ENCODE assay signal across 13 mouse cellular contexts in the genomic region with DNA sequence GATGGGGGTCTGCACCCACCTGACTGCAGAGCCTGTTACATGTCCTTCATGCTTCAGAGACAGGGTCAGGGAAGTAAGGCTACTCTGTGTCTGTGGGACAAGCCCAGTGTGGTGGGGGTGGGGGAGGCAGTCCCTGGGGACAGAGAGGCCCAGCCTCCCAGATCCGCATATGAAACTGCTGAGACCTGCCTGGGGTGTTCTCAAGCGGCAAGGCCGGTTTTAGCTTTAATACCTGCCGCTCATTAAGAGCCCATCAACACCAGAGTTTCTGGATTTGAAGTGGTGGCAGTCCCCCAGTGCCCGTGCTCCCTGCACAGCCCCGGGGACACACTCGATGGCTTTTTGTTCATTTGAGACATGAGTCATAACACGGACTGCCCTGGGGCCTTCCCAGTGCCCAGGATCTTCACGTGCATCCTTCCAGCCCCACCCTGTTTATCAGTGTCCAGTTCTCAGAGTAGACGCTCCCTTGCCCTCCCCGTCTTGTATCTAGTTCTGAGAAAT. TPM values are rescaled to one million over a fixed set of nuclear protein-coding genes. Genes with fewer than 3 reads are reported as not detected.
DNase-seq lines count a peak whose midpoint lies in the region; ATAC-seq lines count a peak whose summit lies in the region.
"Had no signal": no experiment of that assay in that cellular context is flagged by ENCODE, and none has a peak within 500 bp of the region (broad histone marks: within the 10 kb centered on the region; RNA-seq: fewer than 3 reads in every experiment).

No protein-coding gene starts in this region.

- peaks cover 16% of the 10 kb centered on the region for H3K27me3 ChIP-seq in kidney, embryonic 15.5 days
- H3K27me3 ChIP-seq in liver, embryonic 13.5 days, result peaks cover 19% of the 10 kb centered on the region

- H3K27ac ChIP-seq in kidney, embryonic 15.5 days, result 0 out of 2 replicates have a peak overlapping the region, but pooled peaks have one; percentile 3
- peak overlapping the region; percentile 93 for H3K27ac ChIP-seq in liver, embryonic 13.5 days
- H3K27ac ChIP-seq: limb, embryonic 12.5 days had no signal

- peaks cover 9% of the 10 kb centered on the region; the same call in 1 of the 2 replicates for H3K36me3 ChIP-seq in kidney, embryonic 15.5 days
- H3K36me3 ChIP-seq in liver, embryonic 13.5 days, result peaks cover 11% of the 10 kb centered on the region

- 35% methylated on average over 11 of the region's 11 CpGs for WGBS in kidney, embryonic 15.5 days
- 40% methylated on average over 11 of the region's 11 CpGs for WGBS in liver, embryonic 13.5 days (ENCODE audit: insufficient replicate concordance)

- H3K9ac ChIP-seq in kidney, embryonic 15.5 days, result no peak overlapping the region
- peak overlapping the region; percentile 67 for H3K9ac ChIP-seq in liver, embryonic 13.5 days
- H3K9ac ChIP-seq: limb, embryonic 12.5 days had no signal

- no peak for DNase-seq in kidney, postnatal 25 days
- peak; percentile 66 to 72 for DNase-seq in B cell, adult 2 months
- DNase-seq in c-Kit-negative CD71-positive TER-119-positive erythroid progenitor cells, embryonic 14.5 days (ENCODE audit: low read depth, low spot score), result peak; percentile 34
- peak; percentile 74 for DNase-seq in liver, embryonic 13.5 days
- no peak for DNase-seq in frontal cortex, postnatal 36 days (ENCODE audit: low spot score in 2 of 2)
- DNase-seq in left cerebral cortex, adult 11 months (ENCODE audit: low spot score), result no peak
- no peak for DNase-seq in embryo, embryonic 10 days (ENCODE audit: low spot score)
- DNase-seq: adrenal gland, postnatal 10 days; cerebellum, adult 8-10 months; gastrocnemius, postnatal 10 days; thymus, postnatal 14 days had no signal

- H3K4me1 ChIP-seq in kidney, embryonic 15.5 days, result peaks cover 27% of the 10 kb centered on the region
- peaks cover 60% of the 10 kb centered on the region for H3K4me1 ChIP-seq in liver, embryonic 13.5 days (replicated peaks)

- no peak overlapping the region for H3K4me2 ChIP-seq in kidney, embryonic 15.5 days
- peak overlapping the region; percentile 65 for H3K4me2 ChIP-seq in liver, embryonic 13.5 days
- H3K4me2 ChIP-seq: limb, embryonic 12.5 days had no signal

- H3K4me3 ChIP-seq in kidney, embryonic 15.5 days (replicated peaks), result no peak overlapping the region
- peak overlapping the region; percentile 24 for H3K4me3 ChIP-seq in liver, embryonic 13.5 days (replicated peaks)
- H3K4me3 ChIP-seq: limb, embryonic 12.5 days had no signal

- ATAC-seq in kidney, embryonic 15.5 days (replicated peaks; ENCODE audit: low FRiP score), result peak; percentile 43
- peak; percentile 98 for ATAC-seq in liver, embryonic 13.5 days (ENCODE audit: low read depth)

- H3K9me3 ChIP-seq in kidney, embryonic 15.5 days (replicated peaks), result no peaks in the 10 kb centered on the region
- H3K9me3 ChIP-seq in liver, embryonic 13.5 days (replicated peaks), result no peaks in the 10 kb centered on the region
- H3K9me3 ChIP-seq: limb, embryonic 12.5 days had no signal

RNA-seq across cellular contexts. Expression of a gene that starts 5.4 kb away (rescaled TPM):
- polyA plus RNA-seq in kidney, embryonic 15.5 days (2015; fragmentation: Nextera tagmentation; extraction: Ambion mirVana), result 0.10 TPM in 1 of 2 replicates, not detected in the other
- polyA plus RNA-seq in liver, embryonic 13.5 days (2015; fragmentation: Nextera tagmentation; extraction: Ambion mirVana), result 0.38 and 0.87 TPM in 2 replicates
- polyA plus RNA-seq: limb, embryonic 12.5 days had no signal

RNA-seq across cellular contexts. Expression of a gene that starts 15.0 kb away (rescaled TPM):
- 78.8 and 84.2 TPM in 2 replicates for polyA plus RNA-seq in kidney, embryonic 15.5 days (2015; fragmentation: Nextera tagmentation; extraction: Ambion mirVana)
- polyA plus RNA-seq in liver, embryonic 13.5 days (2015; fragmentation: Nextera tagmentation; extraction: Ambion mirVana), result 41.7 and 45.6 TPM in 2 replicates

RNA-seq across cellular contexts. Expression of a gene that starts 17.0 kb away (rescaled TPM):
- polyA plus RNA-seq in kidney, embryonic 15.5 days (2015; fragmentation: Nextera tagmentation; extraction: Ambion mirVana), result 0.44 and 0.45 TPM in 2 replicates
- polyA plus RNA-seq in liver, embryonic 13.5 days (2015; fragmentation: Nextera tagmentation; extraction: Ambion mirVana), result 0.08 and 0.10 TPM in 2 replicates

RNA-seq across cellular contexts. Expression of a gene that starts 22.6 kb away (rescaled TPM):
- 0.10 TPM in 1 of 2 replicates, not detected in the other for polyA plus RNA-seq in kidney, embryonic 15.5 days (2015; fragmentation: Nextera tagmentation; extraction: Ambion mirVana)
- polyA plus RNA-seq in liver, embryonic 13.5 days (2015; fragmentation: Nextera tagmentation; extraction: Ambion mirVana), result not detected in 2 replicates
- polyA plus RNA-seq: limb, embryonic 12.5 days had no signal

RNA-seq across cellular contexts. Expression of a gene that starts 45.1 kb away (rescaled TPM):
- polyA plus RNA-seq in kidney, embryonic 15.5 days (2015; fragmentation: Nextera tagmentation; extraction: Ambion mirVana), result 13.6 and 14.0 TPM in 2 replicates
- polyA plus RNA-seq in liver, embryonic 13.5 days (2015; fragmentation: Nextera tagmentation; extraction: Ambion mirVana), result 0.36 and 0.84 TPM in 2 replicates

Comparison
In these comparisons a context has a peak if more than half of its experiments do, and no peak if none do; other contexts are left out.
1. DNase-seq: peak in B cell, adult 2 months (2 of 2), c-Kit-negative CD71-positive TER-119-positive erythroid progenitor cells, embryonic 14.5 days (single experiment) and liver, embryonic 13.5 days (single experiment); none in kidney, postnatal 25 days (0 of 2), frontal cortex, postnatal 36 days (0 of 2), left cerebral cortex, adult 11 months (single experiment) and embryo, embryonic 10 days (single experiment).